Mouse (Mus musculus) cerebellum, adult 11 months (tissue): ENCODE data around the gene Gpatch4.

ENCODE experiments used
- DNase-seq: peaks from one replicate; pipeline ENCODE4 v3.0.0; 2022

The Gpatch4 gene

DNA sequence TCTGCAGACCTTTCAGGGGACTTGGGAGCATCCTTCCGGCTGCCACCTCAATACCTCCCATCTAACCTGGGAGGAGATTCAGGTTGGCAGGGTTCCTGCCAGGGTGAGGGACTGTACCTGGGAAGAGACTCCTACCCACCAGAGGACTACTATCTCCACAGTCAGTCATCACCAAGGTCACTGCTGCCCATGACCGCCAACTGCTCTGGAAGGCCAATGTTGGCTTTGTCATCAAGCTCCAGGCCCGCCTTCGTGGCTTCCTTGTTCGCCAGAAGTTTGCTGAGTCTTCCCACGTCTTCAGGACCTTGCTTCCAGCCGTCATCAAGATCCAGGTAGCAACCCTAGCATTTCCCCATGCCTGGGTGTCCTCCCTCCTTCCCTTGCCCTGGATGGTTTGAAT, 58.8 kb downstream of the Gpatch4 start:
- DNase-seq, result no peak

DNA sequence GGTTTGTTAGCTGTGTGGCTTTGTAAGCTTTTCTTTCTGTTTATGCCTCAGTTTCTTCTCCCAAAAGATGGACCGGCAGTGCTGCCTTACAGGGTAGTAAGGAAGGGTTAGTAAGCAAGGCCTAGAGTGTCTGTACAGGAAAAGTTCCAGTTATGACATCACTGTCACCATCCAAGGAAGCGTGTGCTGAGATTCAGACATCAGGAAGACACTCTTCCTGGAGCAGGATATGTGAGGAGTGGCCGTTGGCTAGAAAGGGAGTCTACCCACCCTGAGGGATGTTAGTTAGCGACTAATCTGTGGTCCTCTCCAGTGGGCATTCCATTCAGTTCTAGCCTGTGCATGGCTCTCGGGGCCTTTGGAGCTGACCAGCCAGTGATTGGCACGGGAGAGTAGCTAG, 59.3 kb downstream of the Gpatch4 start:
- no peak for DNase-seq

DNA sequence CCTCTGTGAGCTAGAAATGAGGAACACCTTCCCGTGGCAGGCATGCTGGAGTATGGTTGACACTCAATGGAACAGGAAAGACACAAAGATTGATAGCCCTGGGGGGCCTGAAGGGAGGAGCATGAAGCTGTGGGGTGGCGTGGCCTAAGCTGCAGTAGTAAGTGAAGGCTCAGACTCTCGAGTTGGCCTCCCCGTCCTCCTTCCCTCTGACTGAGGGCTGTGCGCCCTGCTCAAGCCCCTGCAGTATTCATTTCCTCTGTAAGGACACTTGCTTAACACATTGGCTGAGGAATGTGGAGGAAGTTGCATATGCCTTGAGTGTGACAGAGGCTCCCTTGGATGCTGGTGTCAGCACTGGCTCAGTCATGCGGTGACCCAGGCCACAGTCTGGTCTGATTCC, 59.7 kb downstream of the Gpatch4 start:
- no peak for DNase-seq
